Mouse (Mus musculus) gonadal fat pad, adult 2 months (tissue): Measurements from ENCODE around the gene Os9. TPM values are rescaled to one million over a fixed set of nuclear protein-coding genes. Genes with fewer than 3 reads are reported as not detected.
"Not testable (repeated sequence)": the region's sequence is repeated elsewhere in the genome, so short reads cannot be mapped to it uniquely, and the experiment has no call there.

Experiments used
- DNase-seq: peaks from one replicate; pipeline ENCODE4 v3.0.0-alpha.2; 2012; ENCODE audit warnings: low read depth
- polyA plus RNA-seq: library from polyadenylated mRNA; depleted of rRNA; stranded (reverse); fragments of >200 nt; gene quantifications from 2 replicates; pipeline ENCODE4 v1.2.3, GENCODE M21; 2012

Gene Os9
- polyA plus RNA-seq, 1 experiment = 109 TPM

GRCm38 (mm10) chr10:127145303-127145702 is 24.4 kb upstream of the Os9 start:
- no peak for DNase-seq

- DNase-seq = no peak
Observed at GRCm38 (mm10) chr10:127144536-127144935, 23.6 kb upstream of the Os9 start.

- no peak for DNase-seq
Observed at GRCm38 (mm10) chr10:127143228-127143627, 22.3 kb upstream of the Os9 start.

GRCm38 (mm10) chr10:127141500-127141899 is 20.6 kb upstream of the Os9 start:
- no peak for DNase-seq

- DNase-seq = no peak
Observed at GRCm38 (mm10) chr10:127140971-127141370, 20.0 kb upstream of the Os9 start.

GRCm38 (mm10) chr10:127138328-127139141 is 17.6 kb upstream of the Os9 start:
- no peak for DNase-seq

- no peak for DNase-seq
Observed at GRCm38 (mm10) chr10:127137896-127138295, 17.0 kb upstream of the Os9 start.

- no peak for DNase-seq
Observed at GRCm38 (mm10) chr10:127136510-127136909, 15.6 kb upstream of the Os9 start.

- DNase-seq = no peak
Observed at GRCm38 (mm10) chr10:127135118-127135836, 14.3 kb upstream of the Os9 start.

GRCm38 (mm10) chr10:127134394-127135035 is 13.6 kb upstream of the Os9 start:
- DNase-seq = not testable (repeated sequence)

GRCm38 (mm10) chr10:127132469-127132868 is 11.5 kb upstream of the Os9 start:
- DNase-seq = no peak

- DNase-seq = no peak
Observed at GRCm38 (mm10) chr10:127129431-127129830, 8.5 kb upstream of the Os9 start.

GRCm38 (mm10) chr10:127127711-127128279 is 6.9 kb upstream of the Os9 start:
- no peak for DNase-seq

GRCm38 (mm10) chr10:127126579-127126978 is 5.6 kb upstream of the Os9 start:
- no peak for DNase-seq

GRCm38 (mm10) chr10:127125210-127126001 is 4.5 kb upstream of the Os9 start:
- DNase-seq = no peak

GRCm38 (mm10) chr10:127123436-127123805 is 2.5 kb upstream of the Os9 start:
- DNase-seq = no peak

- no peak for DNase-seq
Observed at GRCm38 (mm10) chr10:127122784-127123435, 2.0 kb upstream of the Os9 start.

- no peak for DNase-seq
Observed at GRCm38 (mm10) chr10:127122018-127122417, 1.1 kb upstream of the Os9 start.

GRCm38 (mm10) chr10:127120301-127121065 is 448 bp downstream of the Os9 start:
- no peak for DNase-seq

- DNase-seq = no peak
Observed at GRCm38 (mm10) chr10:127119229-127119628, 1.7 kb downstream of the Os9 start.
